In the genomic region with DNA sequence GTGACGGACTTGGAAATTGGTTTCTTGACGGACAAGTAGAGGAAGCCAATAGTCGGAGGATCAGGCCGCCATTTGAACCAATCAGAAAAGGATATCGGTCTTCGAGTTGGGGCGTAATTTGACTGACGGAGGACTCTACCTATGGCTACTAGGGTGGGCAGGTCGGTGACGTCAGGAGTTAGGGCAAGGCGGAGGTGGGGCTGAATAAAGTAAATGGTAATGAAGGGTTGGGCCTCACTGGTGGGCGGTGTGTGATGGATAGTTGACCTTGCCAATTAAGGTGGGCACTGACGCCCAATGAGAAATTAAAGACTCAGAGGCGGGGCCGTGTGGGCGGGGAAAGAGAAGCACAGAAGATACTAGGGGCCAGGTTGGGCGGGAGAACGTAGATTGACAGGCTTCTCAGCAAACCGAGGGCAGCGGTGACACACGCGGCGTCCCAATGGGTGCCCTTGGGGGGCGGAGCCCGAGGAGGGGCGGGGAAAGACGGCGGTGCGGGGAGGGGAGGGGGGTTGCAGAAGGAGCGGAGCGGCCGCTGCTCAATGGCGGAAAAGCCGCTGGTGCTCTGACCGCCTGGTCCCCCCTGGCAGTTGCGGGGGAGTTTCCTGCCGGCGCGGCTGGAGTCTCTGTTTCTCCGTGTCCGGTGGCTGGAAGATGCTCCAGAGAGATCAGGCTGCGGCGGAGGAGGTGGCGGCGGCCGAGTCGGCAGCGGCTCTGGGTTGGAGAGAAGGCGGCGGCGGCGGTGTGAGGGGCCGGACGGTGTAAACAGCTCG, we compare ENCODE assay signal across 8 mouse cellular contexts. TPM values are rescaled to one million over a fixed set of nuclear protein-coding genes. Genes with fewer than 3 reads are reported as not detected.
DNase-seq lines count a peak whose midpoint lies in the region; ATAC-seq lines count a peak whose summit lies in the region.

No protein-coding gene starts in this region.

- H3K36me3 ChIP-seq in lung, embryonic 16.5 days (ENCODE audit: control insufficient read depth, insufficient read depth, low read length) = no peaks in the 10 kb centered on the region

- H3K27me3 ChIP-seq in lung, embryonic 16.5 days (ENCODE audit: control insufficient read depth, insufficient read depth, low read depth, low read length) = no peaks in the 10 kb centered on the region

- no peaks in the 10 kb centered on the region for H3K9me3 ChIP-seq in lung, embryonic 16.5 days (ENCODE audit: control insufficient read depth, low read length)

- peaks cover 20% of the 10 kb centered on the region for H3K4me1 ChIP-seq in lung, embryonic 16.5 days (replicated peaks; ENCODE audit: control insufficient read depth, insufficient read depth, low read length)

- peak; percentile 87 to 89 for ATAC-seq in hematopoietic stem cell, adult 5-6 weeks (replicated peaks in 1 of 2; ENCODE audit: insufficient read depth in 1 of 2, low FRiP score in 2 of 2, low TSS enrichment in 1 of 2, low read depth in 1 of 2, poor library complexity in 2 of 2, severe bottlenecking in 2 of 2)
- ATAC-seq in lung, embryonic 16.5 days (ENCODE audit: low read depth) = peak; percentile 98

- peak overlapping the region; percentile 97 for H3K4me3 ChIP-seq in lung, embryonic 16.5 days (ENCODE audit: low read length)

- peak overlapping the region; percentile 98 for H3K9ac ChIP-seq in lung, embryonic 16.5 days (ENCODE audit: low read length)

- WGBS in lung, embryonic 16.5 days = under 1% methylated on average over 49 of the region's 55 CpGs

- H3K27ac ChIP-seq in lung, embryonic 16.5 days (ENCODE audit: low read length) = peak overlapping the region; percentile 98

- H3K4me2 ChIP-seq in lung, embryonic 16.5 days (ENCODE audit: low read depth, low read length) = peak overlapping the region; percentile 86

- peak; percentile 98 for DNase-seq in MEL-GATA-1-ER (ENCODE audit: extremely low read depth, low read depth)
- peak; percentile 99 for DNase-seq in cerebellum, adult 8-10 months
- DNase-seq in forelimb bud, embryonic 11.5 days (ENCODE audit: low read depth, low spot score) = peak; percentile 99
- DNase-seq in layer of hippocampus, adult 9-10 months (ENCODE audit: low spot score) = peak; percentile 100
- DNase-seq in ovary, postnatal 10 days (ENCODE audit: low spot score) = peak; percentile 96
- DNase-seq in thymus, postnatal 10 days (ENCODE audit: low spot score in 2 of 2) = peak; percentile 99 to 100

RNA-seq across cellular contexts. Expression of gene Ppm1b, which starts 1.1 kb away (rescaled TPM):
- 58.0 and 61.5 TPM in 2 replicates for total RNA-seq in hematopoietic stem cell, adult 5-6 weeks (2017)
- polyA plus RNA-seq in lung, embryonic 16.5 days (2015; fragmentation: Nextera tagmentation; extraction: Ambion mirVana) = 53.8 and 54.6 TPM in 2 replicates

Comparison
In these comparisons a context has a peak if more than half of its experiments do, and no peak if none do; other contexts are left out.
1. Peak in every context shown above with its lines: DNase-seq, ATAC-seq, H3K4me3 ChIP-seq and H3K27ac ChIP-seq.